Mouse (Mus musculus): ENCODE measurements at regions not wholly inside any gene's neighbourhood (a gene's known extent, or its start where the extent isn't known, plus 50 kb on each side); places are given as distances from the start of the nearest gene placed in this dataset.

GRCm38 (mm10) chr10:10085934-10086333, 185.1 kb upstream of the Stxbp5 start:
- TF ChIP-seq GATA1 (IDR thresholded peaks at IDR 0.05; ENCODE audit: borderline replicate concordance, low read length) (no peak), FLI1 (IDR thresholded peaks at IDR 0.05; ENCODE audit: low read length) (no peak)
